Mouse (Mus musculus) limb, embryonic 14.5 days (tissue): ENCODE results near the gene Hnf1a. TPM values are rescaled to one million over a fixed set of nuclear protein-coding genes. Genes with fewer than 3 reads are reported as not detected.

Experiments used
- ATAC-seq: fragments of 200-750 bp; cut with Nextera tagmentation; 2 replicates; pipeline ENCODE4 v1.8.0; 2017; ENCODE audit warnings: low read depth, moderate number of reproducible peaks, moderate TSS enrichment; ENCODE audit not compliant: low FRiP score
- DNase-seq: peaks from one replicate; pipeline ENCODE4 v3.0.0-alpha.2; 2015; ENCODE audit warnings: low spot score
- H3K27ac ChIP-seq: fragments of 300-500 bp; sonication (generic); replicated peaks from 2 replicates; pipeline ENCODE4 v1.5.1; 2014; ENCODE audit warnings: low read depth, mild to moderate bottlenecking, low read length, moderate library complexity, mixed read lengths
- H3K27me3 ChIP-seq: fragments of 300-500 bp; sonication (generic); 2 replicates; pipeline ENCODE4 v1.6.1; 2014; ENCODE audit warnings: low read length, mixed read lengths; ENCODE audit not compliant: control insufficient read depth, insufficient read depth
- H3K36me3 ChIP-seq: fragments of 300-500 bp; sonication (generic); 2 replicates; pipeline ENCODE4 v1.6.1; 2014; ENCODE audit warnings: mild to moderate bottlenecking, low read length, moderate library complexity, mixed read lengths; ENCODE audit not compliant: control insufficient read depth, insufficient read depth
- H3K4me1 ChIP-seq: fragments of 300-500 bp; sonication (generic); 2 replicates; pipeline ENCODE4 v1.6.1; 2014; ENCODE audit warnings: antibody characterized with exemption, low read length, mixed read lengths; ENCODE audit not compliant: control insufficient read depth, insufficient read depth
- H3K4me2 ChIP-seq: fragments of 300-500 bp; sonication (generic); replicated peaks from 2 replicates; pipeline ENCODE4 v1.6.1; 2014; ENCODE audit warnings: low read depth, mild to moderate bottlenecking, low read length, moderate library complexity; ENCODE audit not compliant: severe bottlenecking
- H3K4me3 ChIP-seq: fragments of 300-500 bp; sonication (generic); replicated peaks from 2 replicates; pipeline ENCODE4 v1.5.1; 2014; ENCODE audit warnings: low read length
- H3K9ac ChIP-seq: fragments of 300-500 bp; sonication (generic); 2 replicates; pipeline ENCODE4 v1.6.1; 2014; ENCODE audit warnings: mild to moderate bottlenecking, low read depth, low read length, moderate library complexity; ENCODE audit not compliant: severe bottlenecking
- H3K9me3 ChIP-seq: fragments of 300-500 bp; sonication (generic); 2 replicates; pipeline ENCODE4 v1.6.1; 2016; ENCODE audit warnings: low read length; ENCODE audit not compliant: control insufficient read depth
- POLR2A ChIP-seq: fragments of 200-500 bp; IDR thresholded peaks from 2 replicates; pipeline ENCODE4 v1.8.0; 2012; ENCODE audit warnings: inconsistent platforms, mild to moderate bottlenecking, moderate library complexity, borderline replicate concordance; ENCODE audit not compliant: insufficient read depth, insufficient read length; ENCODE audit errors: extremely low read depth
- WGBS: fragments of 180-500 bp; shearing (Covaris S2); extraction: QIAGEN DNeasy Blood & Tissue Kit; methylation state at CpG from one replicate; pipeline ENCODE4 v1.1.7; 2014; 5-methylcytosine and 5-hydroxymethylcytosine counted together
- polyA plus RNA-seq, 2 experiments: library from polyadenylated mRNA; depleted of rRNA in 1 of 2; stranded (reverse) in 1 of 2; unstranded in 1 of 2; fragments of >200 nt; fragmentation: Nextera tagmentation in 1 of 2; extraction: Ambion mirVana in 1 of 2; gene quantifications; 2 replicates each; pipeline versions ENCODE4 v1.2.1 to v1.2.3; 2012 to 2014

The Hnf1a gene
- polyA plus RNA-seq, 2 experiments = 0.03 TPM; not detected in 1

GRCm38 (mm10) chr5:114973131-114973530 lies 2.2 kb upstream of the Hnf1a start:
- no peaks in the 10 kb centered on the region for H3K27me3 ChIP-seq
- 72% methylated on average over 8 of the region's 8 CpGs for WGBS
- H3K4me3 ChIP-seq = no peak overlapping the region
- no peaks in the 10 kb centered on the region for H3K36me3 ChIP-seq
- no peak for TF ChIP-seq POLR2A
- no peak overlapping the region for H3K9ac ChIP-seq
- H3K4me1 ChIP-seq = no peaks in the 10 kb centered on the region
- H3K4me2 ChIP-seq = no peak overlapping the region
- no peak overlapping the region for H3K27ac ChIP-seq
- DNase-seq = no peak
- no peak for ATAC-seq
- no peaks in the 10 kb centered on the region for H3K9me3 ChIP-seq

- no peak overlapping the region for H3K27ac ChIP-seq
- H3K36me3 ChIP-seq = no peaks in the 10 kb centered on the region
- DNase-seq = no peak
- H3K4me2 ChIP-seq = no peak overlapping the region
- H3K9me3 ChIP-seq = no peaks in the 10 kb centered on the region
- no peak overlapping the region for H3K4me3 ChIP-seq
- no peak overlapping the region for H3K9ac ChIP-seq
- no peak for TF ChIP-seq POLR2A
- ATAC-seq = no peak
- WGBS = 77% methylated on average over 9 of the region's 9 CpGs
- H3K27me3 ChIP-seq = no peaks in the 10 kb centered on the region
- no peaks in the 10 kb centered on the region for H3K4me1 ChIP-seq
Measured at GRCm38 (mm10) chr5:114972201-114972600, 1.3 kb upstream of the Hnf1a start.

- 59% methylated on average over 13 of the region's 13 CpGs for WGBS
- H3K4me1 ChIP-seq = no peaks in the 10 kb centered on the region
- ATAC-seq (no peak), DNase-seq (no peak)
- TF ChIP-seq POLR2A = no peak
- H3K9me3 ChIP-seq = no peaks in the 10 kb centered on the region
- H3K4me2 ChIP-seq = no peak overlapping the region
- no peak overlapping the region for H3K9ac ChIP-seq
- H3K36me3 ChIP-seq = no peaks in the 10 kb centered on the region
- H3K4me3 ChIP-seq = no peak overlapping the region
- no peaks in the 10 kb centered on the region for H3K27me3 ChIP-seq
- H3K27ac ChIP-seq = no peak overlapping the region
Measured at GRCm38 (mm10) chr5:114969609-114970215, 1.2 kb downstream of the Hnf1a start.

GRCm38 (mm10) chr5:114969064-114969463 lies 1.8 kb downstream of the Hnf1a start:
- no peak overlapping the region for H3K9ac ChIP-seq
- H3K4me1 ChIP-seq = no peaks in the 10 kb centered on the region
- no peak for TF ChIP-seq POLR2A
- DNase-seq (no peak), ATAC-seq (no peak)
- no peak overlapping the region for H3K4me3 ChIP-seq
- H3K27ac ChIP-seq = no peak overlapping the region
- H3K36me3 ChIP-seq = no peaks in the 10 kb centered on the region
- H3K9me3 ChIP-seq = no peaks in the 10 kb centered on the region
- no peak overlapping the region for H3K4me2 ChIP-seq
- WGBS = 20% methylated on average over 4 of the region's 4 CpGs
- no peaks in the 10 kb centered on the region for H3K27me3 ChIP-seq

- TF ChIP-seq POLR2A = no peak
- Histone ChIP-seq H3K4me1 (no peaks in the 10 kb centered on the region), H3K4me2 (no peak overlapping the region), H3K9ac (no peak overlapping the region), H3K4me3 (no peak overlapping the region), H3K27me3 (no peaks in the 10 kb centered on the region), H3K36me3 (no peaks in the 10 kb centered on the region), H3K27ac (no peak overlapping the region), H3K9me3 (no peaks in the 10 kb centered on the region)
- DNase-seq (no peak), ATAC-seq (no peak)
- 25% methylated on average over 7 of the region's 7 CpGs for WGBS
Measured at GRCm38 (mm10) chr5:114968651-114969050, 2.2 kb downstream of the Hnf1a start.
